Mouse (Mus musculus) liver, embryonic 13.5 days (tissue): ENCODE measurements around the gene Abcc2. TPM values are rescaled to one million over a fixed set of nuclear protein-coding genes. Genes with fewer than 3 reads are reported as not detected.
A peak's percentile ranks its signal among the peaks of the same experiment; 100 is the strongest.

Source experiments
- ATAC-seq: fragments of 200-750 bp; cut with Nextera tagmentation; 2 replicates; pipeline ENCODE4 v1.8.0; 2017; ENCODE audit warnings: low read depth, mild to moderate bottlenecking, moderate number of reproducible peaks, moderate library complexity
- DNase-seq: peaks from one replicate; pipeline ENCODE4 v3.0.0; 2022
- H3K27ac ChIP-seq: fragments of 300-500 bp; sonication (generic); 2 replicates; pipeline ENCODE4 v1.5.1; 2015; ENCODE audit warnings: moderate library complexity, mild to moderate bottlenecking, inconsistent platforms
- H3K27me3 ChIP-seq: fragments of 300-500 bp; sonication (generic); 2 replicates; pipeline ENCODE4 v1.6.1; 2015; ENCODE audit warnings: mild to moderate bottlenecking, inconsistent platforms
- H3K36me3 ChIP-seq: fragments of 300-500 bp; sonication (generic); 2 replicates; pipeline ENCODE4 v1.6.1; 2015; ENCODE audit warnings: mild to moderate bottlenecking, inconsistent platforms
- H3K4me1 ChIP-seq: fragments of 300-500 bp; sonication (generic); replicated peaks from 2 replicates; pipeline ENCODE4 v1.6.1; 2015; ENCODE audit warnings: inconsistent platforms
- H3K4me2 ChIP-seq: fragments of 300-500 bp; sonication (generic); 2 replicates; pipeline ENCODE4 v1.6.1; 2015; ENCODE audit warnings: inconsistent platforms, mild to moderate bottlenecking, moderate library complexity
- H3K4me3 ChIP-seq: fragments of 300-500 bp; sonication (generic); replicated peaks from 2 replicates; pipeline ENCODE4 v1.5.1; 2015; ENCODE audit warnings: mild to moderate bottlenecking, inconsistent platforms
- H3K9ac ChIP-seq: fragments of 300-500 bp; sonication (generic); 2 replicates; pipeline ENCODE4 v1.6.1; 2015; ENCODE audit warnings: mild to moderate bottlenecking, inconsistent platforms
- H3K9me3 ChIP-seq: fragments of 300-500 bp; sonication (generic); replicated peaks from 2 replicates; pipeline ENCODE4 v1.6.1; 2016; ENCODE audit warnings: inconsistent platforms
- WGBS: fragments of 180-500 bp; shearing (Covaris S2); methylation state at CpG from one replicate; pipeline ENCODE4 v1.1.7; 2015; ENCODE audit not compliant: insufficient replicate concordance; 5-methylcytosine and 5-hydroxymethylcytosine counted together
- polyA plus RNA-seq: library from polyadenylated mRNA; unstranded; fragments of >200 nt; fragmentation: Nextera tagmentation; extraction: Ambion mirVana; gene quantifications from 2 replicates; pipeline ENCODE4 v1.2.1, GENCODE M21; 2015

The Abcc2 gene
- polyA plus RNA-seq, 1 experiment from 2014 or later: 8.9 TPM

DNA sequence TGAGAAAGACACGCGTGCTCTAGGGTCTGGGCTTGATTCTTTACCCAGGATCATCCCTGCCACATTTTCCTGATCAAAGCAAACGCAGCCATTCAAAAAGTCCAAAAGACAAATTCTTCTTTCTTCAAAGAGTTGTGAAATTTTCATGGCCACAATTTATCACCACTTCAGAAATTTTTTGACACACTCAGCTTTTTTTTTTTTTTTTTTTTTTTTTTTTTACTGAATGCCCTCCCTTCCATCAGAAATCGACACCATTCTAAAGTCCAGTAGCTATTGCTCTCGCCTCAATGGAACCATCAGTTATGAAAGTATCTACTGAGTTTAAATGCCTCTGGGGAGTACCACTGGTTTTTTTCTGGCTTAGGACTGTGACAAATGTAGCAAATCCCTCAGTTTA, 1.6 kb upstream of the Abcc2 start:
- whole genome bisulfite sequencing: 44% methylated on average over 5 of the region's 5 CpGs
- no peak for DNase-seq

DNA sequence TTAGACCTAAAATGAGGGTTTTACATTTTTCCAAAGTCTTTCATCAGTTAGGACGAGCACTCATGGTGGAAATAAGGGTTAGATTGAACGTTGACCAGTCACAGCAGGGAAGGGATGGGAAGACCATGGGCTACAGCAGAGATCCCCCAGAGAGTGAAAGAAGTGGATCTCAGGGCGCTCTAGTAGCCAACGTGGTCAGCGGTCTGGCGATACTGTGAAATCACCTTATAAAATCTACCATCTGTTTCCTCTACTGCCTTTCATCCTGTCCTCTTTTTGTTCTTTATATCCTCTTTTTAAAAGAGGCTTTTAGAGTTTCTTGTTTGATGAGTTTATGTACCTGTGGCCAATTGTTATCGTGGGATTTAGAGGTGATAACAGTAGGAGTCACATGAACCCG, 2.8 kb downstream of the Abcc2 start:
- Histone ChIP-seq H3K27ac (no peak overlapping the region), H3K36me3 (no peaks in the 10 kb centered on the region), H3K9ac (no peak overlapping the region), H3K4me2 (peak overlapping the region; percentile 34), H3K27me3 (no peaks in the 10 kb centered on the region), H3K9me3 (no peaks in the 10 kb centered on the region), H3K4me1 (peaks cover 3% of the 10 kb centered on the region), H3K4me3 (peak overlapping the region; percentile 10)
- no peak for ATAC-seq
- DNase-seq: no peak
- 28% methylated on average over 8 of the region's 8 CpGs for WGBS

More for the DNA sequence above, 1.6 kb upstream of the Abcc2 start:
- no peaks in the 10 kb centered on the region for H3K27me3 ChIP-seq
- no peak overlapping the region for H3K4me3 ChIP-seq
- H3K9ac ChIP-seq: no peak overlapping the region
- peaks cover 8% of the 10 kb centered on the region for H3K4me1 ChIP-seq
- H3K4me2 ChIP-seq: no peak overlapping the region
- no peak for ATAC-seq
- no peak overlapping the region for H3K27ac ChIP-seq
- H3K9me3 ChIP-seq: no peaks in the 10 kb centered on the region
- H3K36me3 ChIP-seq: no peaks in the 10 kb centered on the region

DNA sequence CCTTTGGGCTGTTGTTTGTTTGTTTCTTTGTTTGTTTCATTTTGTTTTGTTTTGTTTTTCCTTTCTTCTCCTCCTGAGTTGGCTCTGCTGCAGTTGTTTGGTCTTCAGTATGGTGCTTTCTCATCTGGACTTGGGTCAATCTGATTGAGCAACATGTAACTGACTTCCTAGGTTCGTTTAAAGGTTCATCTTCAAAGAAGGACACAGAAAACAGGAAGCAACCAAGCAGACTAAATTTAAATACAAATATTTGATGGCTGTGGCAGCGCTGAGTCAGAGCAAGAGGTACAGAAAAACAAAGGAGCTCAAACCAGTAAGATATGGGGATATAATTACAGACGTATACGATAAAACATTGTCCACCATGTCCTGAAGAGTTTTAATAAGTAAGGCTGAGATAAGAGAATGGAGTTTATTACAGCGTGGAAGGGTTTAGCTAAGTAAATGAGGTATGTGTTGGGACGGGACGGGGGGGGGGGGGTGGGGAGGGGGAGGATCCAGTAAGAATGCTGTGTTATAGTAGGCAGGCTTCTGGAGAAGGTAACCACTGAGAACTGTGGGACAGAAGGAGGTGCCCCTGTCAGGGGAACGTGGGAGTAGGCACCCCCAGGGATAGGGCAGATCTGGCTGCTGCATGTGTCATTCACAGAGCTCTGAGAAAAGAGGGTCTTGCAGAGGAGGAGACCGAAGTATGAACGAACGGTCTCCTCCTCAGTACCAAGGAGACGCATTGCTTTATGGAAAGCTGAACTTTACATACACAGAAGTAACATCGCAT, 4.4 kb downstream of the Abcc2 start:
- Histone ChIP-seq H3K9ac (no peak overlapping the region), H3K36me3 (no peaks in the 10 kb centered on the region), H3K4me1 (peaks cover 3% of the 10 kb centered on the region; the same call in 1 of the 2 replicates), H3K27ac (no peak overlapping the region; the same call in 1 of the 2 replicates), H3K4me2 (peak overlapping the region; percentile 19; the same call in 1 of the 2 replicates), H3K27me3 (no peaks in the 10 kb centered on the region), H3K4me3 (no peak overlapping the region; the same call in 1 of the 2 replicates), H3K9me3 (no peaks in the 10 kb centered on the region)
- WGBS: 48% methylated on average over 13 of the region's 13 CpGs
- no peak for DNase-seq
- ATAC-seq: no peak

GRCm38 (mm10) chr19:43789817-43790216, 7.8 kb downstream of the Abcc2 start:
- H3K4me3 ChIP-seq: no peak overlapping the region
- H3K27me3 ChIP-seq: no peaks in the 10 kb centered on the region
- DNase-seq (no peak), ATAC-seq (no peak)
- no peaks in the 10 kb centered on the region for H3K36me3 ChIP-seq
- H3K4me2 ChIP-seq: no peak overlapping the region
- H3K9me3 ChIP-seq: no peaks in the 10 kb centered on the region
- H3K27ac ChIP-seq: no peak overlapping the region
- peaks cover 3% of the 10 kb centered on the region; the same call in 1 of the 2 replicates for H3K4me1 ChIP-seq
- no peak overlapping the region for H3K9ac ChIP-seq
- WGBS: 77% methylated on average over 7 of the region's 7 CpGs

GRCm38 (mm10) chr19:43792537-43792936, 10.5 kb downstream of the Abcc2 start:
- Histone ChIP-seq H3K4me1 (peaks cover 2% of the 10 kb centered on the region; the same call in 1 of the 2 replicates), H3K9me3 (no peaks in the 10 kb centered on the region), H3K4me3 (no peak overlapping the region), H3K27ac (no peak overlapping the region), H3K4me2 (no peak overlapping the region), H3K36me3 (no peaks in the 10 kb centered on the region), H3K9ac (no peak overlapping the region), H3K27me3 (no peaks in the 10 kb centered on the region)
- WGBS: 69% methylated on average over 4 of the region's 4 CpGs
- DNase-seq: no peak
- peak; percentile 21; the same call in 1 of the 2 replicates for ATAC-seq

GRCm38 (mm10) chr19:43793951-43794350, 12.0 kb downstream of the Abcc2 start:
- no peak overlapping the region for H3K4me3 ChIP-seq
- DNase-seq: no peak
- no peak for ATAC-seq
- no peaks in the 10 kb centered on the region for H3K9me3 ChIP-seq
- H3K27ac ChIP-seq: no peak overlapping the region
- no peaks in the 10 kb centered on the region for H3K27me3 ChIP-seq
- H3K4me1 ChIP-seq: peaks cover 6% of the 10 kb centered on the region; the same call in 1 of the 2 replicates
- 60% methylated on average over 1 of the region's 1 CpGs for WGBS
- H3K9ac ChIP-seq: no peak overlapping the region
- H3K36me3 ChIP-seq: no peaks in the 10 kb centered on the region
- H3K4me2 ChIP-seq: no peak overlapping the region

GRCm38 (mm10) chr19:43795511-43795910, 13.5 kb downstream of the Abcc2 start:
- WGBS: 62% methylated on average over 8 of the region's 8 CpGs
- H3K4me2 ChIP-seq: no peak overlapping the region
- no peak for DNase-seq
- no peaks in the 10 kb centered on the region; the same call in 1 of the 2 replicates for H3K36me3 ChIP-seq
- no peaks in the 10 kb centered on the region for H3K27me3 ChIP-seq
- H3K4me1 ChIP-seq: peaks cover 6% of the 10 kb centered on the region; the same call in 1 of the 2 replicates
- H3K9ac ChIP-seq: no peak overlapping the region
- H3K4me3 ChIP-seq: no peak overlapping the region
- H3K9me3 ChIP-seq: no peaks in the 10 kb centered on the region
- no peak overlapping the region for H3K27ac ChIP-seq
- ATAC-seq: no peak

- peak; percentile 71 for ATAC-seq
- Histone ChIP-seq H3K4me1 (peaks cover 6% of the 10 kb centered on the region; the same call in 1 of the 2 replicates), H3K9me3 (no peaks in the 10 kb centered on the region), H3K4me3 (no peak overlapping the region), H3K27ac (no peak overlapping the region), H3K9ac (no peak overlapping the region), H3K27me3 (no peaks in the 10 kb centered on the region), H3K36me3 (no peaks in the 10 kb centered on the region; the same call in 1 of the 2 replicates), H3K4me2 (no peak overlapping the region)
- WGBS: 45% methylated on average over 5 of the region's 5 CpGs
- no peak for DNase-seq
Measured at GRCm38 (mm10) chr19:43797216-43797615, 15.2 kb downstream of the Abcc2 start.

GRCm38 (mm10) chr19:43801427-43802051, 19.5 kb downstream of the Abcc2 start:
- ATAC-seq (no peak), DNase-seq (no peak)
- H3K9me3 ChIP-seq: no peaks in the 10 kb centered on the region
- WGBS: 19% methylated on average over 9 of the region's 9 CpGs
- no peak overlapping the region for H3K4me2 ChIP-seq
- H3K36me3 ChIP-seq: peaks cover 4% of the 10 kb centered on the region
- H3K4me3 ChIP-seq: no peak overlapping the region
- H3K9ac ChIP-seq: no peak overlapping the region
- H3K27me3 ChIP-seq: no peaks in the 10 kb centered on the region
- peaks cover 6% of the 10 kb centered on the region; the same call in 1 of the 2 replicates for H3K4me1 ChIP-seq
- H3K27ac ChIP-seq: no peak overlapping the region

GRCm38 (mm10) chr19:43803866-43804265, 21.9 kb downstream of the Abcc2 start:
- DNase-seq (no peak), ATAC-seq (no peak)
- H3K4me3 ChIP-seq: no peak overlapping the region
- H3K4me2 ChIP-seq: no peak overlapping the region
- no peak overlapping the region for H3K27ac ChIP-seq
- H3K4me1 ChIP-seq: no peaks in the 10 kb centered on the region
- WGBS: 77% methylated on average over 10 of the region's 10 CpGs
- no peaks in the 10 kb centered on the region for H3K27me3 ChIP-seq
- no peaks in the 10 kb centered on the region for H3K9me3 ChIP-seq
- peaks cover 4% of the 10 kb centered on the region for H3K36me3 ChIP-seq
- H3K9ac ChIP-seq: no peak overlapping the region

DNA sequence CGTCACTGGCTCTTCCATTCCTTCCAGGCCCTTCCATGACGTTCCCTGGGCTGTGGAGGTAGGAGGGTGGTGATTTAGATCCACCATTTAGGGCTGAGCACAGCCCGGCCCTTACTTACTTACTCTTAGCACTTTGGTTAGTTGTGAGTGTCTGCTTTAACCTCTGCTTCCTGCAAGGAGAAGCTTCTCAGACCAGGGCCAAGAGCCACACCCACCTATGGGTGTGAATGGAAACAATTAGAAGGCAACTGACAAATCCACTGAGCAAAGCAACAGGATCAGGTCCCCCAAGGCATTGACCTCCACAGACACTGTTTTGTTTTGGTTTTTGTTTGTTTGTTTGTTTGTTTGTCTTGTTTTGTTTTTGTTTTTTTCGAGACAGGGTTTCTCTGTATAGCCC, 27.3 kb downstream of the Abcc2 start:
- Histone ChIP-seq H3K4me2 (no peak overlapping the region), H3K9ac (no peak overlapping the region), H3K36me3 (no peaks in the 10 kb centered on the region), H3K27me3 (no peaks in the 10 kb centered on the region), H3K4me3 (no peak overlapping the region), H3K27ac (no peak overlapping the region), H3K9me3 (no peaks in the 10 kb centered on the region), H3K4me1 (peaks cover 3% of the 10 kb centered on the region; the same call in 1 of the 2 replicates)
- DNase-seq: no peak
- no peak for ATAC-seq
- 33% methylated on average over 4 of the region's 4 CpGs for WGBS
